Mouse (Mus musculus) MEL (cell line): ENCODE measurements around the gene Smarcb1.

Experiments used
- CHD2 ChIP-seq: IDR thresholded peaks from 2 replicates; pipeline ENCODE4 v1.6.1; 2011; ENCODE audit warnings: low read length, improper control_type of control experiment
- CTCF ChIP-seq, 3 experiments: IDR thresholded peaks in 2 of 3; conservative IDR thresholded peaks in 1 of 3; 2 replicates each; pipeline ENCODE4 v1.5.1; 2011 to 2012; ENCODE audit warnings: low read length in 3 of 3, low read depth in 2 of 3, mild to moderate bottlenecking in 2 of 3, improper control_type of control experiment in 1 of 3, inconsistent platforms in 1 of 3, mixed read lengths in 1 of 3, moderate library complexity in 1 of 3; ENCODE audit not compliant: control insufficient read depth in 1 of 3, insufficient read depth in 1 of 3, poor library complexity in 1 of 3, severe bottlenecking in 1 of 3
- EP300 ChIP-seq, 2 experiments: IDR thresholded peaks; 2 replicates each; pipeline ENCODE4 v1.6.1; 2011; ENCODE audit warnings: improper control_type of control experiment in 2 of 2, low read length in 2 of 2, low read depth in 1 of 2, mild to moderate bottlenecking in 1 of 2
- GATA1 ChIP-seq: IDR thresholded peaks from 2 replicates; pipeline ENCODE4 v1.6.1; 2011; ENCODE audit warnings: low read depth, low read length, improper control_type of control experiment
- MAZ ChIP-seq: IDR thresholded peaks from 2 replicates; pipeline ENCODE4 v1.6.1; 2012; ENCODE audit warnings: low read depth, mild to moderate bottlenecking, inconsistent platforms, low read length, improper control_type of control experiment
- POLR2A ChIP-seq, 2 experiments: IDR thresholded peaks; 2 replicates each; pipeline ENCODE4 v1.6.1; 2011 to 2012; ENCODE audit warnings: low read length in 2 of 2, mild to moderate bottlenecking in 2 of 2, control low read depth in 1 of 2, improper control_type of control experiment in 1 of 2, low read depth in 1 of 2, moderate library complexity in 1 of 2; ENCODE audit not compliant: control insufficient read depth in 1 of 2, insufficient read depth in 1 of 2, poor library complexity in 1 of 2
- POLR2AphosphoS2 ChIP-seq: IDR thresholded peaks from 2 replicates; pipeline ENCODE4 v1.6.1; 2011; ENCODE audit warnings: low read length, improper control_type of control experiment
- SIN3A ChIP-seq: IDR thresholded peaks from 2 replicates; pipeline ENCODE4 v1.6.1; 2012; ENCODE audit warnings: low read length, improper control_type of control experiment, inconsistent platforms

DNA sequence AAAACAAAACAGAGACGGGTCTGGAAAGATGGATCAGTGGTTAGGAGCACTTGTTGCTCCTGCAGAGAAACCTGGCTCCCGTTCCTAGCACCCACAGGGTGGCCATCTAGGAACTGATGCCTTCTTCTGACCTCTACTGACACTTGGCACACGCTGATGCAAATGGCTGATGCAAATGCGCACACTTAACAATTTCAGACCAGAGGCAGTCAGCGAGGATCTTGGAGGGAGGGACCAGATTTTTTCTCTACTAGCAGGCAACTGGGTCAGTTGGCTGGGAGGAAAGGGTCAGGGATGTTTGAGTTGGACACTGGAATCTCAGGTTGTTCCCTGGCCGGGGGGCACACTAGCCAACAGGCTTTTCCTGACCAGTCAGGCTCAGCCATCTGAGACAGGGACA is 11.5 kb upstream of the Smarcb1 start, which contains the start of gene Chchd10:
- TF ChIP-seq POLR2A (IDR thresholded peaks at IDR 0.05; ENCODE audit: control insufficient read depth in 1 of 2, insufficient read depth in 1 of 2, low read depth in 1 of 2, low read length in 2 of 2, poor library complexity in 1 of 2) (no peak), CTCF (IDR thresholded peaks at IDR 0.05 in 2 of 3, conservative IDR thresholded peaks at IDR 0.05 in 1 of 3; ENCODE audit: control insufficient read depth in 1 of 3, insufficient read depth in 1 of 3, low read depth in 2 of 3, low read length in 3 of 3, poor library complexity in 1 of 3, severe bottlenecking in 1 of 3) (no peak), CHD2 (no peak), SIN3A (no peak), EP300 (IDR thresholded peaks at IDR 0.05; ENCODE audit: low read depth in 1 of 2, low read length in 2 of 2) (no peak), MAZ (no peak), POLR2AphosphoS2 (no peak), GATA1 (no peak)
